Mouse (Mus musculus) cortical plate, adult 2 months (tissue): Measurements from ENCODE around the gene Hsf2bp.

Experiments
- CTCF ChIP-seq: fragments of 200-500 bp; IDR thresholded peaks from 2 replicates; pipeline ENCODE4 v1.5.1; 2011; ENCODE audit warnings: mild to moderate bottlenecking, control low read depth, low read length; ENCODE audit not compliant: insufficient read depth; ENCODE audit errors: extremely low read depth
- POLR2A ChIP-seq: fragments of 200-500 bp; IDR thresholded peaks from 2 replicates; pipeline ENCODE4 v1.6.1; 2011; ENCODE audit warnings: mild to moderate bottlenecking, low read length, control low read depth; ENCODE audit not compliant: insufficient read depth; ENCODE audit errors: extremely low read depth

DNA sequence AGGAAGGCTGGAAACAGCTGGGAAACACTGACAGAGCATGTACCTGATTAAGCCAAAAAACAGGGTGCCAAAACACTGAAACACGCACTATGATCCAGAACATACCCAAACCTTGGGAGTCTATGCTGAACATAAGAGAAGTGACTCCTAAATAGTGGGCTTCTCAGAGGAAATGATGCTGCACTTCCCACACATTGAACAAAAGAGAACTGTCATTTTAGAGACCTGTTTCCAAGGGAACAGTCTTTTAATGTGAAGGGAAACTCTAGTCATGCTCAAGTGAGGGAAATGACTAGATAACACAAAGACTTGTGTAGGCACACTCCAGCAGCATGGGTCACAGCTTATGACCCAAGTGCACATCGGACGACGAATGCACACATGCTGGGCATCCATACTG lies 68.8 kb downstream of the Hsf2bp start:
- TF ChIP-seq POLR2A, result no peak
- TF ChIP-seq CTCF, result no peak
